Mouse (Mus musculus) intestine, embryonic 16.5 days (tissue): ENCODE results near the gene Glb1l3. TPM values are rescaled to one million over a fixed set of nuclear protein-coding genes. Genes with fewer than 3 reads are reported as not detected.

ENCODE experiments used
- ATAC-seq: fragments of 200-750 bp; cut with Nextera tagmentation; 2 replicates; pipeline ENCODE4 v1.8.0; 2017; ENCODE audit warnings: moderate TSS enrichment, moderate library complexity
- H3K27ac ChIP-seq: fragments of 300-500 bp; sonication (generic); 2 replicates; pipeline ENCODE4 v1.5.1; 2014; ENCODE audit warnings: mild to moderate bottlenecking, low read length
- H3K27me3 ChIP-seq: fragments of 300-500 bp; sonication (generic); replicated peaks from 2 replicates; pipeline ENCODE4 v1.6.1; 2014; ENCODE audit warnings: low read length, control low read depth, mixed read lengths; ENCODE audit not compliant: control insufficient read depth, insufficient read depth
- H3K36me3 ChIP-seq: fragments of 300-500 bp; sonication (generic); 2 replicates; pipeline ENCODE4 v1.6.1; 2014; ENCODE audit warnings: low read length, control low read depth; ENCODE audit not compliant: control insufficient read depth, insufficient read depth
- H3K4me1 ChIP-seq: fragments of 300-500 bp; sonication (generic); 2 replicates; pipeline ENCODE4 v1.6.1; 2014; ENCODE audit warnings: low read length, control low read depth, mixed read lengths; ENCODE audit not compliant: control insufficient read depth, insufficient read depth
- H3K4me2 ChIP-seq: fragments of 300-500 bp; sonication (generic); 2 replicates; pipeline ENCODE4 v1.6.1; 2014; ENCODE audit warnings: low read depth, low read length, control low read depth
- H3K4me3 ChIP-seq: fragments of 300-500 bp; sonication (generic); 2 replicates; pipeline ENCODE4 v1.5.1; 2014; ENCODE audit warnings: mild to moderate bottlenecking, low read length
- H3K9ac ChIP-seq: fragments of 300-500 bp; sonication (generic); 2 replicates; pipeline ENCODE4 v1.6.1; 2014; ENCODE audit warnings: low read depth, low read length
- H3K9me3 ChIP-seq: fragments of 300-500 bp; sonication (generic); 2 replicates; pipeline ENCODE4 v1.6.1; 2016; ENCODE audit warnings: low read length, control low read depth; ENCODE audit not compliant: control insufficient read depth
- WGBS: fragments of 180-500 bp; shearing (Covaris S2); extraction: QIAGEN DNeasy Blood & Tissue Kit; methylation state at CpG from one replicate; pipeline ENCODE4 v1.1.7; 2014; 5-methylcytosine and 5-hydroxymethylcytosine counted together
- polyA plus RNA-seq: library from polyadenylated mRNA; unstranded; fragments of >200 nt; fragmentation: Nextera tagmentation; extraction: Ambion mirVana; gene quantifications from 2 replicates; pipeline ENCODE4 v1.2.1, GENCODE M21; 2015

Gene Glb1l3
- polyA plus RNA-seq, 1 experiment from 2014 or later, result not detected

GRCm38 (mm10) chr9:26798205-26798604, 62.5 kb downstream of the Glb1l3 start:
- Histone ChIP-seq H3K27ac (no peak overlapping the region), H3K27me3 (no peaks in the 10 kb centered on the region), H3K4me1 (no peaks in the 10 kb centered on the region), H3K9me3 (no peaks in the 10 kb centered on the region), H3K4me3 (no peak overlapping the region), H3K9ac (no peak overlapping the region), H3K4me2 (no peak overlapping the region), H3K36me3 (no peaks in the 10 kb centered on the region)
- ATAC-seq, result no peak
- WGBS, result 85% methylated on average over 3 of the region's 3 CpGs

GRCm38 (mm10) chr9:26792829-26793228, 67.9 kb downstream of the Glb1l3 start:
- Histone ChIP-seq H3K4me1 (no peaks in the 10 kb centered on the region), H3K27ac (no peak overlapping the region), H3K4me2 (no peak overlapping the region), H3K9ac (no peak overlapping the region), H3K36me3 (no peaks in the 10 kb centered on the region), H3K4me3 (no peak overlapping the region), H3K9me3 (no peaks in the 10 kb centered on the region), H3K27me3 (no peaks in the 10 kb centered on the region)
- ATAC-seq, result no peak
- WGBS, result 69% methylated on average over 3 of the region's 3 CpGs

GRCm38 (mm10) chr9:26783414-26783975, 77.2 kb downstream of the Glb1l3 start:
- H3K27me3 ChIP-seq, result no peaks in the 10 kb centered on the region
- WGBS, result 59% methylated on average over 7 of the region's 7 CpGs
- no peak overlapping the region for H3K4me3 ChIP-seq
- ATAC-seq, result no peak
- no peak overlapping the region for H3K9ac ChIP-seq
- no peak overlapping the region for H3K4me2 ChIP-seq
- no peaks in the 10 kb centered on the region for H3K36me3 ChIP-seq
- H3K9me3 ChIP-seq, result no peaks in the 10 kb centered on the region
- H3K4me1 ChIP-seq, result no peaks in the 10 kb centered on the region
- no peak overlapping the region for H3K27ac ChIP-seq

GRCm38 (mm10) chr9:26778421-26778820, 82.3 kb downstream of the Glb1l3 start:
- no peak for ATAC-seq

GRCm38 (mm10) chr9:26776122-26776902, 84.4 kb downstream of the Glb1l3 start:
- H3K4me3 ChIP-seq, result no peak overlapping the region
- WGBS, result 70% methylated on average over 6 of the region's 6 CpGs

More at GRCm38 (mm10) chr9:26778421-26778820, 82.3 kb downstream of the Glb1l3 start:
- WGBS, result 80% methylated on average over 7 of the region's 7 CpGs
- H3K9me3 ChIP-seq, result no peaks in the 10 kb centered on the region
- H3K27me3 ChIP-seq, result no peaks in the 10 kb centered on the region
- no peaks in the 10 kb centered on the region for H3K36me3 ChIP-seq
- H3K4me3 ChIP-seq, result no peak overlapping the region
- no peak overlapping the region for H3K27ac ChIP-seq
- no peak overlapping the region for H3K4me2 ChIP-seq
- H3K9ac ChIP-seq, result no peak overlapping the region
- no peaks in the 10 kb centered on the region for H3K4me1 ChIP-seq

GRCm38 (mm10) chr9:26775700-26776099, 85.0 kb downstream of the Glb1l3 start:
- Histone ChIP-seq H3K9me3 (no peaks in the 10 kb centered on the region), H3K36me3 (no peaks in the 10 kb centered on the region), H3K27me3 (no peaks in the 10 kb centered on the region), H3K27ac (no peak overlapping the region), H3K4me3 (no peak overlapping the region), H3K4me2 (no peak overlapping the region), H3K4me1 (no peaks in the 10 kb centered on the region), H3K9ac (no peak overlapping the region)
- 81% methylated on average over 2 of the region's 2 CpGs for WGBS
- ATAC-seq, result no peak

More at GRCm38 (mm10) chr9:26776122-26776902, 84.4 kb downstream of the Glb1l3 start:
- H3K9me3 ChIP-seq, result no peaks in the 10 kb centered on the region
- H3K4me1 ChIP-seq, result no peaks in the 10 kb centered on the region
- H3K36me3 ChIP-seq, result no peaks in the 10 kb centered on the region
- ATAC-seq, result no peak
- no peak overlapping the region for H3K9ac ChIP-seq
- no peaks in the 10 kb centered on the region for H3K27me3 ChIP-seq
- no peak overlapping the region for H3K4me2 ChIP-seq
- no peak overlapping the region for H3K27ac ChIP-seq

- no peaks in the 10 kb centered on the region for H3K27me3 ChIP-seq
- no peaks in the 10 kb centered on the region for H3K36me3 ChIP-seq
- H3K4me2 ChIP-seq, result no peak overlapping the region
- no peak overlapping the region for H3K27ac ChIP-seq
- 76% methylated on average over 3 of the region's 3 CpGs for WGBS
- H3K9me3 ChIP-seq, result no peaks in the 10 kb centered on the region
- no peak for ATAC-seq
- H3K4me1 ChIP-seq, result no peaks in the 10 kb centered on the region
- H3K4me3 ChIP-seq, result no peak overlapping the region
- H3K9ac ChIP-seq, result no peak overlapping the region
These were observed 92.5 kb downstream of the Glb1l3 start for GRCm38 (mm10) chr9:26768181-26768580.

Other genes starting within 250 kb of the Glb1l3 start
- 0.06 and 0.15 TPM in 2 replicates for gene B3gat1, start 127.2 kb downstream of the Glb1l3 start, polyA plus RNA-seq
- gene Glb1l2, start 54.4 kb downstream of the Glb1l3 start, polyA plus RNA-seq, result 1.3 and 1.4 TPM in 2 replicates
- not detected in 2 replicates for gene Gm1110, start 62.2 kb upstream of the Glb1l3 start, polyA plus RNA-seq
- gene Acad8, start 138.7 kb upstream of the Glb1l3 start, polyA plus RNA-seq, result 37.8 and 39.7 TPM in 2 replicates
- 120 and 137 TPM in 2 replicates for gene Thyn1, start 138.8 kb upstream of the Glb1l3 start, polyA plus RNA-seq
- gene Vps26b, start 169.2 kb upstream of the Glb1l3 start, polyA plus RNA-seq, result 26.7 and 30.2 TPM in 2 replicates
- gene Ncapd3, start 169.3 kb upstream of the Glb1l3 start, polyA plus RNA-seq, result 20.3 and 20.9 TPM in 2 replicates